ENCODE assay signal across 9 mouse cellular contexts in the genomic region with DNA sequence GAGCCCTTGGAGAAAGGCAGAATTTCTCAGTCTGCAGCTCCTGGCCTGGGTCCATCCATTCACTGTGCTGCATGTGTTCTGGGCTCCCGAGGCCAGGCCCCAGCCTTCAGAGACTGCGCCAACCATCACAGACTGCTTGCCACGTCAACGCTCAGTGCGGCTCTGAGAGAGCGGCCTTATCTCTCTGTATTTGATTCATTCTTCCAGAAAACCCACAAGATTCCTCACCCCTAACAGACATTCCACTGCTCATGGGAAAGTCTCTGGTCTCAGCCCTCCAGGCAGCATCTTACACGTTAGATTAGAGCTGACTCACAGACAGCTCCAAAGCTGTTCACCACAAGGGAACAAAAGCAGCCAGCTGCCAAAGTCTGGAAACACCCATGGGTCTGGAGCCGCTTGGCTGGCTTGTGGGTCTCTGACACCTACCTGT.
DNase-seq lines count a peak whose midpoint lies in the region; ATAC-seq lines count a peak whose summit lies in the region.
"Had no signal": no experiment of that assay in that cellular context is flagged by ENCODE, and none has a peak within 500 bp of the region (broad histone marks: within the 10 kb centered on the region; RNA-seq: fewer than 3 reads in every experiment).

No protein-coding gene starts in this region.

- WGBS in kidney, embryonic 14.5 days: 74% methylated on average over 8 of the region's 8 CpGs
- WGBS in kidney, embryonic 16.5 days: 73% methylated on average over 8 of the region's 8 CpGs

- H3K4me2 ChIP-seq in kidney, embryonic 14.5 days (replicated peaks; ENCODE audit: low read depth, low read length): no peak overlapping the region
- H3K4me2 ChIP-seq in kidney, embryonic 16.5 days (replicated peaks; ENCODE audit: low read depth, low read length): no peak overlapping the region
- H3K4me2 ChIP-seq: midbrain, embryonic 12.5 days had no signal

- DNase-seq in kidney, adult 9 months: no peak
- peak; percentile 31 to 38 for DNase-seq in adrenal gland, adult 18-20 months (ENCODE audit: low spot score in 2 of 2)
- peak; percentile 100 for DNase-seq in fibroblast of lung, adult 2 months (ENCODE audit: low read depth)
- DNase-seq in lung, postnatal 36 days: peak; percentile 16
- DNase-seq in thymus, postnatal 25 days: no peak

- H3K4me3 ChIP-seq in kidney, embryonic 14.5 days (ENCODE audit: low read length): no peak overlapping the region
- H3K4me3 ChIP-seq in kidney, embryonic 16.5 days (ENCODE audit: low read length): no peak overlapping the region
- H3K4me3 ChIP-seq: midbrain, embryonic 12.5 days had no signal

- peak overlapping the region; percentile 27; the same call in 1 of the 2 replicates for H3K27ac ChIP-seq in kidney, embryonic 14.5 days (ENCODE audit: low read depth, low read length)
- peak overlapping the region; percentile 48; the same call in 1 of the 2 replicates for H3K27ac ChIP-seq in kidney, embryonic 16.5 days (ENCODE audit: low read length)
- H3K27ac ChIP-seq: midbrain, embryonic 12.5 days had no signal

- no peak overlapping the region for H3K9ac ChIP-seq in kidney, embryonic 14.5 days (ENCODE audit: low read depth, low read length)
- no peak overlapping the region for H3K9ac ChIP-seq in kidney, embryonic 16.5 days (replicated peaks; ENCODE audit: low read length)
- H3K9ac ChIP-seq: midbrain, embryonic 12.5 days had no signal

- H3K36me3 ChIP-seq in kidney, embryonic 14.5 days (ENCODE audit: control insufficient read depth, insufficient read depth, low read length): no peaks in the 10 kb centered on the region
- H3K36me3 ChIP-seq in kidney, embryonic 16.5 days (ENCODE audit: insufficient read depth, low read length): no peaks in the 10 kb centered on the region
- H3K36me3 ChIP-seq: midbrain, embryonic 12.5 days had no signal

- no peaks in the 10 kb centered on the region for H3K27me3 ChIP-seq in kidney, embryonic 14.5 days (ENCODE audit: control insufficient read depth, insufficient read depth, low read length)
- no peaks in the 10 kb centered on the region for H3K27me3 ChIP-seq in kidney, embryonic 16.5 days (ENCODE audit: insufficient read depth, low read length)

- ATAC-seq in kidney, embryonic 14.5 days (ENCODE audit: low FRiP score, low TSS enrichment): peak; percentile 66; the same call in 1 of the 2 replicates
- ATAC-seq in kidney, embryonic 16.5 days (ENCODE audit: low FRiP score, low TSS enrichment): peak; percentile 62; the same call in 1 of the 2 replicates
- no peak for ATAC-seq in megakaryocyte, adult 5-6 weeks (ENCODE audit: poor library complexity, severe bottlenecking)

- H3K4me1 ChIP-seq in kidney, embryonic 14.5 days (ENCODE audit: control insufficient read depth, insufficient read depth, low read length): no peaks in the 10 kb centered on the region
- H3K4me1 ChIP-seq in kidney, embryonic 16.5 days (ENCODE audit: insufficient read depth, low read length): 0 out of 2 replicates have a peak, but pooled peaks cover 11% of the 10 kb centered on the region

- no peaks in the 10 kb centered on the region for H3K9me3 ChIP-seq in kidney, embryonic 14.5 days (ENCODE audit: control insufficient read depth, low read length)
- no peaks in the 10 kb centered on the region for H3K9me3 ChIP-seq in kidney, embryonic 16.5 days (ENCODE audit: low read length)
- H3K9me3 ChIP-seq: midbrain, embryonic 12.5 days had no signal

Comparison
In these comparisons a context has a peak if more than half of its experiments do, and no peak if none do; other contexts are left out.
1. DNase-seq: peak in adrenal gland, adult 18-20 months (2 of 2), fibroblast of lung, adult 2 months (single experiment) and lung, postnatal 36 days (single experiment); none in kidney, adult 9 months (single experiment) and thymus, postnatal 25 days (single experiment).